Mouse (Mus musculus) forebrain, embryonic 15.5 days (tissue): ENCODE data around the gene Sp8. TPM values are rescaled to one million over a fixed set of nuclear protein-coding genes. Genes with fewer than 3 reads are reported as not detected.
A peak's percentile ranks its signal among the peaks of the same experiment; 100 is the strongest.

Source experiments
- ATAC-seq: fragments of 200-750 bp; cut with Nextera tagmentation; replicated peaks from 2 replicates; pipeline ENCODE4 v1.8.0; 2017; ENCODE audit warnings: mild to moderate bottlenecking, moderate TSS enrichment, moderate library complexity
- H3K27ac ChIP-seq: fragments of 300-500 bp; sonication (generic); replicated peaks from 2 replicates; pipeline ENCODE4 v1.5.1; 2015; ENCODE audit warnings: mild to moderate bottlenecking, inconsistent platforms
- H3K27me3 ChIP-seq: fragments of 300-500 bp; sonication (generic); 2 replicates; pipeline ENCODE4 v1.6.1; 2015; ENCODE audit warnings: inconsistent platforms
- H3K36me3 ChIP-seq: fragments of 300-500 bp; sonication (generic); 2 replicates; pipeline ENCODE4 v1.6.1; 2015; ENCODE audit warnings: mild to moderate bottlenecking, inconsistent platforms
- H3K4me1 ChIP-seq: fragments of 300-500 bp; sonication (generic); 2 replicates; pipeline ENCODE4 v1.6.1; 2015; ENCODE audit warnings: inconsistent platforms
- H3K4me2 ChIP-seq: fragments of 300-500 bp; sonication (generic); replicated peaks from 2 replicates; pipeline ENCODE4 v1.6.1; 2015; ENCODE audit warnings: mild to moderate bottlenecking, inconsistent platforms
- H3K4me3 ChIP-seq: fragments of 300-500 bp; sonication (generic); 2 replicates; pipeline ENCODE4 v1.5.1; 2015; ENCODE audit warnings: mild to moderate bottlenecking, inconsistent platforms
- H3K9ac ChIP-seq: fragments of 300-500 bp; sonication (generic); replicated peaks from 2 replicates; pipeline ENCODE4 v1.6.1; 2015; ENCODE audit warnings: mild to moderate bottlenecking, inconsistent platforms
- H3K9me3 ChIP-seq: fragments of 300-500 bp; sonication (generic); 2 replicates; pipeline ENCODE4 v1.6.1; 2016; ENCODE audit warnings: inconsistent platforms
- WGBS: fragments of 180-500 bp; shearing (Covaris S2); methylation state at CpG from one replicate; pipeline ENCODE4 v1.1.7; 2015; ENCODE audit warnings: mixed read lengths; 5-methylcytosine and 5-hydroxymethylcytosine counted together
- polyA plus RNA-seq: library from polyadenylated mRNA; unstranded; fragments of >200 nt; fragmentation: Nextera tagmentation; extraction: Ambion mirVana; gene quantifications from 2 replicates; pipeline ENCODE4 v1.2.1, GENCODE M21; 2015

Gene Sp8
- polyA plus RNA-seq = 15.4 and 15.8 TPM in 2 replicates

DNA sequence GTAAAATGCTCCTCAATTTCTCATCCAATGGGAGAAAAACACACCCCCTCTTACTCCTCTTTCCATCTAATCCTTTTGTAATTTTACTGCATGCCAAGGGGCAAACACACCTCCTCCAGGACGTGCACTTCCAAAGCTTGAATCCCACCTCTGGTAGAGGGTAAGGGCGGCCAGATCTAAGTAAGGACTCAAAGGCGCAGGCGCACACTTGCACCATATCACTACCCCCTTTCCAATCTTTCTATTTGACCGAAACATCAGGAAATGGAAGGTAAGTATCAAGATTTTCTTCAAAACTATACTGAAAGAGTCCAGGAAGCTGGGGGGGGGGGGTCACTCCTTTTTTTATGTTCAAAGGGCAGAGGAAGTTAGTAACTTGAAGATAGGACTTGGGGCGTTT is at the start of gene Sp8:
Sp8 (plus strand) TSS at position 109 of the 400 bp plus-strand sequence.
- Histone ChIP-seq H3K36me3 (no peaks in the 10 kb centered on the region), H3K27ac (peak within 1 kb of the TSS; percentile 66), H3K9ac (peak within 1 kb of the TSS; percentile 42), H3K4me2 (peak within 1 kb of the TSS; percentile 76), H3K9me3 (no peaks in the 10 kb centered on the region), H3K27me3 (peaks cover 35% of the 10 kb centered on the region), H3K4me3 (peak within 1 kb of the TSS; percentile 50), H3K4me1 (peaks cover 49% of the 10 kb centered on the region)
- 10% methylated on average over 6 of the region's 6 CpGs for WGBS
- no peak for ATAC-seq

DNA sequence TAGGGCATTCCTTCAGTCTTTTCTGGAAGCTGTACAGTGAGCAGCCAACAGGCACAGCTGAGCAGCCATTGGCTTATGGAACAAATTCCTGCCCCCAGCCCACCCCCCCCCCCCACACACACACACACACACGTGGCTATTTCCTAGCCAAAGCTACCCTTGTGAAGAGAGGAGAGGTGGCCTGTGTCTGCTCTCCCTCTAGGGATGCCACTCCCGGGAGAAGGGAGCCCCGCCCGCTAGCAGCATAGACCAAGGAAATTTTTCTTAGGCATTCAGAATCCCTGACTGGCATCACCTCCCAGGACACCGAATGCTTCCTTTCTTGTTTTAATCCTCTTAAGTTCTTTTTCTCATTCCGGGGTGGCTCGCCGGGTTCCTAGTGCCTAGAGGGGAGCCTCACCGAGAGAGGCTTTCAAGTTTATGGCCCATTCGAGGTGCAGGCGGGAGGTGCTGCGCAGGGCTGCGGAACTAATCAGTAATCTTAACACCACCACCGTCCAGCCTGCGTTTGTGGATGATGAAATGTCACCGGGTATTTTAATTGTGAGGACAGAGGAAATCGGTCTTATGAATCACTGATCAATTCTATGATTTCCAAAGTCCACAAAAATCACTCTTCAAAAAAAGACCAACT is 34.7 kb upstream of the Sp8 start:
- Histone ChIP-seq H3K4me1 (peaks cover 5% of the 10 kb centered on the region; the same call in 1 of the 2 replicates), H3K9ac (no peak overlapping the region), H3K4me3 (no peak overlapping the region), H3K27ac (no peak overlapping the region), H3K9me3 (no peaks in the 10 kb centered on the region), H3K4me2 (peak overlapping the region; percentile 26; the same call in 1 of the 2 replicates), H3K27me3 (0 out of 2 replicates have a peak, but pooled peaks cover 3% of the 10 kb centered on the region), H3K36me3 (no peaks in the 10 kb centered on the region)
- 3% methylated on average over 17 of the region's 17 CpGs for WGBS
- 0 out of 2 replicates have a peak, but pooled peaks have one; percentile 57 for ATAC-seq

DNA sequence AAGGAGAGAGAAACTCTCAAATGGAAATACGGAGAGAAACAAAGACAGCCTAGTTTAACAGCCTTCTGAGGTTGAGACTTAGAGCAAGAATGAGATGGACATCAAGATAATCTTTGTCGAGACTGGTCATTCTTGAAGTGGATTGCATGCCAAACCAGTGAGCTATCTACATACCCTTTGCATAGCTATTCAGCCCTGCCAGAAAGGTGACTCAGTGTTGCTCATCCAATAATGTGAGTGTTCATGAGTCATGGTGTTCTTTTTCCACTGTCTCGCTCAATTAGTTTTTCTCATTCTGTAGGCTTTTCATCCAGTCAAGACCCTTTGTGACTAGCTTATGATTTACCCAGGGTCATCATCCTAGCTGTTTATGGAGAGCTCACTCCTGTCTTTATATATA is 31.6 kb upstream of the Sp8 start:
- Histone ChIP-seq H3K27ac (no peak overlapping the region), H3K36me3 (no peaks in the 10 kb centered on the region), H3K4me3 (no peak overlapping the region), H3K27me3 (0 out of 2 replicates have a peak, but pooled peaks cover 3% of the 10 kb centered on the region), H3K4me2 (no peak overlapping the region), H3K4me1 (peaks cover 5% of the 10 kb centered on the region; the same call in 1 of the 2 replicates), H3K9ac (no peak overlapping the region), H3K9me3 (no peaks in the 10 kb centered on the region)
- 86% methylated on average over 3 of the region's 3 CpGs for WGBS
- no peak for ATAC-seq

DNA sequence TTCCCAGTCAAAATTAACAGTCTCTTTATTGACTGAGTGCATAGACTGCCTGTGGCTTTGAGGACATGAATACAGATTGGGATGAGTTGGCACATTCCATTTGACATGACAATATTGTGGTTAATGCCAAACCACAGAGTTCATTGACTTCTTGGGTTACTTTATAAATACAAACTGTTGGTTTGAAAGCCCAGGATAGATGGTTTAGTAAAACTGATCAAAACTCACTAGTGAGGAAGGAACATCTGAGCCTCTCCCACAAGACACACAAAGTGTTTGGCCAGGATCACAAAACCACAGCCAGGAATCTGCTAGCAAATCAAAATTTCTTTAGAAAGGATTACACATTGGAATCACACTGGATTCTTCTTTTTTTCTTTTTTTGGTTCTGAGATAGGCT is 30.0 kb upstream of the Sp8 start:
- H3K9me3 ChIP-seq = no peaks in the 10 kb centered on the region
- no peaks in the 10 kb centered on the region for H3K36me3 ChIP-seq
- ATAC-seq = no peak
- H3K9ac ChIP-seq = no peak overlapping the region
- no peak overlapping the region for H3K27ac ChIP-seq
- no peak overlapping the region for H3K4me2 ChIP-seq
- no peak overlapping the region for H3K4me3 ChIP-seq
- H3K27me3 ChIP-seq = 0 out of 2 replicates have a peak, but pooled peaks cover 3% of the 10 kb centered on the region
- peaks cover 5% of the 10 kb centered on the region; the same call in 1 of the 2 replicates for H3K4me1 ChIP-seq

DNA sequence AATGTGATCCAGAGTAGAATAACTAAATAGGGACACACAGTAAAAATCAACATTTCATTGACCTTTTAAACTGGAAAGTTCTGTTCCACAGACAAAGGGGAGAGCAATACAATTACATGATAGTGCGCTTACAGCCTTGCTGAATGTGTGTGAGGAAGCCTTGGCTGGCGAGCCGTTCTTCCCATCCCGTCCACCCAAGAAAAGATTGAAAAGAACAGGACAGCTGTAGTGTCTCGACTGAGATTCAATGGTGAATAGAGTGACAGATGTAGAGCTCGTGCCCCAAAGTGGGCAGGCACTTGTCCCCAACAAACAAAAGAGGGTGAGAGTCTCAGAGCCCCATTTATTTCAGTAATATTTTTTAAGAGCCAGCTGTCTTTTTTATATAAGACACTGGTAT is 16.2 kb upstream of the Sp8 start:
- Histone ChIP-seq H3K4me2 (no peak overlapping the region), H3K36me3 (no peaks in the 10 kb centered on the region), H3K4me3 (no peak overlapping the region), H3K27me3 (no peaks in the 10 kb centered on the region), H3K9me3 (no peaks in the 10 kb centered on the region), H3K27ac (no peak overlapping the region), H3K4me1 (no peaks in the 10 kb centered on the region), H3K9ac (no peak overlapping the region)
- 50% methylated on average over 6 of the region's 6 CpGs for WGBS
- ATAC-seq = no peak

DNA sequence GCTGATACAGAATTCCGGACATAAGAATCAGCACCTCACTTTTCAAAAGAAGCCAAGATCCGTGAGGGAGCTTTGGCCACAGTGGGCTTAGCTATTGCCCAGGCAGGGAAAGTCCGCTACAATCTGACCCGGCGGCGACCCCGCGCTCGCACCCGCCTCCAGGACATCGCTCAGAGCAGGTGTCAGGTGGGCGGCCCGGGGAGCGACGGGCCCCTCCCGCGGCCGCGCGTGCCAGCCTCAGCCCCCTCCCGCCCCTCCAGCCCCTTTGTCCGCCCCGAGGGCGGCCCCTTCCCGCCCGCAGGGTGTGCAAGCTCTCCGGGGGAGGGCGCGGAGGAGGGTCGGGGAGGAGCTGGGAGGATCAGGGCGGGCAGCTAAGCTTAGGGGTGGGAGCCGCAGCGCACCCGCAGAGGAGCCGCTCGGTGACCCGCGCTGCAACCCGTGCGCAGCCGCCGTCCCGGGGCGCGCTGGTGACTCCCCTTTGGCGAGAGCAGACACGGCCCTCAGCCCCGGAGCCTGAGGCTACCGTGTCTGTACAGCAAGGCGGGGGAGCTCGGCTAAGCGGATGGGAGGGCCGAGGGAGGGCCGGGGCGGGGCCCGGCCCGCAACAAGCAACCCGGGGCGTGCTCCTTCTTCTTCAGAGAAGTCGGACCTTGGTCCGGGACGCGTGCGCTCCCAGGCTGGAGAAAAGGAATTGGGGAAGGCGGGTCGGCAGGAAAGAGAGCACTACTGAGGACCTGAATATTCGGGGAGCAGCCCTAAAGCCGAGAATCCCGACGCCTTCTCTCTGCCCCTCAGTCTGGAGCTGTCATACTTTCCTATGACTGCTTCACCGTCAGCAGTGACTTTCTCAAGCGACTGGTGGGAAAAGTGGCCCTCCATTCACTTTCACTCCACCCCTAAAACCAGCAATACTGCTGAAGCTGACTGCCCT is 9.5 kb upstream of the Sp8 start:
- Histone ChIP-seq H3K4me3 (peak overlapping the region; percentile 46), H3K36me3 (no peaks in the 10 kb centered on the region), H3K4me1 (peaks cover 24% of the 10 kb centered on the region), H3K9ac (peak overlapping the region; percentile 35), H3K27ac (no peak overlapping the region), H3K4me2 (peak overlapping the region; percentile 78), H3K27me3 (peaks cover 34% of the 10 kb centered on the region), H3K9me3 (no peaks in the 10 kb centered on the region)
- peak; percentile 75 for ATAC-seq
- WGBS = under 1% methylated on average over 69 of the region's 72 CpGs

DNA sequence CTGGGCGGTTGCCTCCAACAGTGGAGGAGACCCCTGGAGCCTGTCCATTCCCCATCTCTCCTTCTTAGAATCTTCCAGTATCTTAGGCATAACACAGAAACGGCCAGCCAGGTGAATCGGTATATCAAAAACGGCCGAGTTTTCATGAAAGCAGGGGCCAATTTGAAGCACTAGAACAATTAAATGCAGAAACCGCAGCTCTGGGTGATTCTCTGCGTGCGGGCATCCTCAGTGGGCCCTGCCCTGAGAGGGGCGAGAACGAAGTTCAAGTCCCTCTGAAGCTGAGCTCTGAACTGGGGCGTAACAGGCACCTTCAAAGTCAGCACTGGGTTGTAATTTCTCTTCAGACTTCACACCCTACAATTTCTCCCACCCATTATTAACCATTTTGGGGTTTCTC is 8.8 kb upstream of the Sp8 start:
- H3K9ac ChIP-seq = no peak overlapping the region
- H3K27ac ChIP-seq = no peak overlapping the region
- no peaks in the 10 kb centered on the region for H3K9me3 ChIP-seq
- 18% methylated on average over 11 of the region's 11 CpGs for WGBS
- H3K27me3 ChIP-seq = peaks cover 34% of the 10 kb centered on the region
- peak overlapping the region; percentile 46 for H3K4me3 ChIP-seq
- H3K36me3 ChIP-seq = no peaks in the 10 kb centered on the region
- H3K4me1 ChIP-seq = peaks cover 24% of the 10 kb centered on the region
- 0 out of 2 replicates have a peak, but pooled peaks have one; percentile 12 for ATAC-seq
- peak overlapping the region; percentile 78 for H3K4me2 ChIP-seq

DNA sequence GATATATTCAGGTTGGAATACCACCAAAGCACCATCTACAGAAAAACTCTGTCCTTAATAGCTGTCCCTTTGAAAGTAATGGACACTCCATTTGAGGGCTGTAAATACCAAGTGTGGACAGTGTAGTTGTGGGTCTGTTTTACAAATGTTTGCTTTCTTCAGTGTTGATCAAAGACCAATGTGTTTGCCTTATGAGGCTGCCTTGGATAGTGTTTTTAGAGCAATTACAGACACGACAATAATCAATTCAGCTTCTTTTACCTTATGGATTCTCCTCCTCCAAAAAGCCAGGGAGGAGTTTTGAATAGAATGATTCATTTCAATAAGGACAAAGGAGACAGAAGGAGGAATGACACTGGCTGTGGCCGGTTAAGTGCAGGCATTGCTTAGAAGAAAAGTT is 7.9 kb upstream of the Sp8 start:
- WGBS = 18% methylated on average over 2 of the region's 2 CpGs
- H3K9ac ChIP-seq = no peak overlapping the region
- no peaks in the 10 kb centered on the region for H3K36me3 ChIP-seq
- no peak for ATAC-seq
- no peak overlapping the region for H3K27ac ChIP-seq
- no peak overlapping the region for H3K4me2 ChIP-seq
- no peak overlapping the region for H3K4me3 ChIP-seq
- peaks cover 34% of the 10 kb centered on the region for H3K27me3 ChIP-seq
- H3K4me1 ChIP-seq = peaks cover 33% of the 10 kb centered on the region
- H3K9me3 ChIP-seq = no peaks in the 10 kb centered on the region

DNA sequence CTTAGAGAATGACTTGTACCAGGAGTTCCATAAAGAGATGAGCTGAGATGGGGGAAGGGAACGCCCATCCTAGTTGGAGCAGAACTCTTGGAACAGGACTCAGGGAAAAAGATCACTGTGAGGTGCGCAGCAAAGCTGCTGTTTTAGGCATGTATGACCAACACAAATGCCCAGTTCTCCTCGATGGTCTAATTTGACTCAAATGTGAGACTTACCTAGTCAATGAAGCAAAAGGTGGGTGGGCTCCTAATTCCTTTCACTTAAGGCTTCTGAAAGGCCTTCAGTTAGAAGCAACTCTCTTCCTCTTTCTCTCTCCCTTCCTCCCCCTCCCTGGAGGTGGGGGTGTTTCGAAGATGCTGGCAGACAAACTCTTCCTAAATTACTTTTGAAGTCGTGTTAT is 6.7 kb upstream of the Sp8 start:
- Histone ChIP-seq H3K9ac (no peak overlapping the region), H3K4me2 (no peak overlapping the region), H3K4me1 (peaks cover 35% of the 10 kb centered on the region), H3K27me3 (peaks cover 42% of the 10 kb centered on the region), H3K9me3 (no peaks in the 10 kb centered on the region), H3K27ac (no peak overlapping the region), H3K4me3 (no peak overlapping the region), H3K36me3 (no peaks in the 10 kb centered on the region)
- no peak for ATAC-seq
- 21% methylated on average over 5 of the region's 5 CpGs for WGBS

DNA sequence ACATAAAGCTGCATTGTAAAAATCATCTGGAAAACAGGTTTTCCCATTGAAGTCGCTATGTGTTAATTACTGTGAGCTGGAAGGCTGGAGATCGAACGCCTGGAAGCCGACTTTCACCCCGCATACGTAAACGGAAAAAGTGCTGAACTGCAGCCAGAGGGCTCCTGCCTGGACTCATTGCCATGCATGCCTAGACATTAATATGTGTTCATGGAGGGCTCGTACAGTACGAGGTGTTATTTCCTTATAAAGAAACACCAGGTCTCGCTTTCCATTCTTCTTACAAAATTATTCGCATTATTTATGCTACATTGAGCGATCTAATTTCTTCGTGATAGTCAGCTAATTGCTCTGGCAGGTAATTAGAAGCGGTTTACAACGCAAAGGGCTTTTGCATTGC is 5.8 kb upstream of the Sp8 start:
- ATAC-seq = peak; percentile 78
- no peak overlapping the region for H3K9ac ChIP-seq
- H3K36me3 ChIP-seq = no peaks in the 10 kb centered on the region
- 0% methylated on average over 15 of the region's 15 CpGs for WGBS
- no peaks in the 10 kb centered on the region for H3K9me3 ChIP-seq
- H3K27ac ChIP-seq = no peak overlapping the region
- H3K4me2 ChIP-seq = peak overlapping the region; percentile 16
- H3K4me1 ChIP-seq = peaks cover 35% of the 10 kb centered on the region
- H3K4me3 ChIP-seq = no peak overlapping the region
- peaks cover 51% of the 10 kb centered on the region for H3K27me3 ChIP-seq

DNA sequence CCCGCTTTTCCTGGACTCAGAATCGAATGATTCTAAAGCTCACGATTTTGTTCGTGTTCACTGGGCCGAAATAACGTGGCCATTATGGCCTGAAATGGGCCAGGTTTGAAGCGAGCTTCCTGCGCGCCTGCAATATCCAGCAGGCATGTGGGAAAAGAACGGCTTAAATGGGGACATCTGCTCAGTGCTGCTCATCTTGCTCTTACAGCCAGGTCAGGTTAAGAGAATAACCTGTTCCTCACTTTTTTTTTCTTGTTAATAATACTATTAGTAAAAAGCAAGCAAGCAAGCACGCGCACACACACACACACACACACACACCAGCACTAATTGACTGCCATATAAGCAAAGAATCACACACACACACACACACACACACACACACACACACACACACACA is 5.3 kb upstream of the Sp8 start:
- no peak overlapping the region for H3K27ac ChIP-seq
- H3K4me1 ChIP-seq = peaks cover 35% of the 10 kb centered on the region
- no peak overlapping the region for H3K9ac ChIP-seq
- H3K36me3 ChIP-seq = no peaks in the 10 kb centered on the region
- no peaks in the 10 kb centered on the region for H3K9me3 ChIP-seq
- peak; percentile 26; the same call in 1 of the 2 replicates for ATAC-seq
- H3K27me3 ChIP-seq = peaks cover 52% of the 10 kb centered on the region
- WGBS = 0% methylated on average over 12 of the region's 12 CpGs
- no peak overlapping the region for H3K4me3 ChIP-seq
- H3K4me2 ChIP-seq = peak overlapping the region; percentile 16

DNA sequence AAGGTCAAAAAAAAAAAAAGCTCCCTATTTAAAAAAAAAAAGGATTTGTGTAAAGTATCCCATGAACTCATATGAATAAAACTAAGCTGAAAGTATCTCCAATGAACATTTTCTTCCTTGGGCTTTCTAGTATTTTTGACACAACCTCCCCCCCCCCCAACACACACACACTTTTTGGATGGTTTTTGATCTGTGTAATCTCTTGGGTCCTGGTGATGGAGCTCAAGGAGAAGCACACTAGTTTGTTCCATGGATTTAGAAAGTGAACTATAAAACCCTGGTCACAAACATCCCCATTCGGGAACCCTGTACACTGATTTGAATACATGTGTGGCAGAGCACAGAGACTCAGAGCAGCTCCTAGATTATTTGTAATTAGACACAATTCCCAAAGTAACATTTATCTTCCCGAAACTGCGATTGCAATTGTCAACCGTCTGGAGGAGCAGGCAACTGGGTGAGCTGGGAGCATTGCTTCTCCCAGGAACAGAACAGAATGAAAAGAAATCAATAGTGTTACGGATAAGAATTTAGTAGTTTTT is 4.7 kb upstream of the Sp8 start:
- H3K4me2 ChIP-seq = no peak overlapping the region
- H3K27me3 ChIP-seq = peaks cover 55% of the 10 kb centered on the region
- H3K27ac ChIP-seq = no peak overlapping the region
- H3K4me1 ChIP-seq = peaks cover 38% of the 10 kb centered on the region
- no peak overlapping the region for H3K4me3 ChIP-seq
- no peaks in the 10 kb centered on the region for H3K36me3 ChIP-seq
- no peaks in the 10 kb centered on the region for H3K9me3 ChIP-seq
- WGBS = 8% methylated on average over 5 of the region's 5 CpGs
- H3K9ac ChIP-seq = no peak overlapping the region
- no peak for ATAC-seq
